Mouse (Mus musculus) midbrain, postnatal 0 days (tissue): ENCODE data around the gene Casp1. TPM values are rescaled to one million over a fixed set of nuclear protein-coding genes. Genes with fewer than 3 reads are reported as not detected.

Experiments used
- ATAC-seq: fragments of 200-750 bp; cut with Nextera tagmentation; 2 replicates; pipeline ENCODE4 v1.8.0; 2017; ENCODE audit warnings: moderate number of reproducible peaks, mild to moderate bottlenecking, moderate TSS enrichment, moderate library complexity; ENCODE audit not compliant: low FRiP score
- DNase-seq: peaks from one replicate; pipeline ENCODE4 v3.0.0-alpha.2; 2015; ENCODE audit warnings: low spot score
- H3K27ac ChIP-seq: fragments of 300-500 bp; sonication (generic); 2 replicates; pipeline ENCODE4 v1.5.1; 2014; ENCODE audit warnings: low read depth, mild to moderate bottlenecking, low read length, mixed read lengths
- H3K27me3 ChIP-seq: fragments of 300-500 bp; sonication (generic); 2 replicates; pipeline ENCODE4 v1.6.1; 2014; ENCODE audit warnings: low read length, control low read depth, mixed read lengths; ENCODE audit not compliant: insufficient read depth
- H3K36me3 ChIP-seq: fragments of 300-500 bp; sonication (generic); 2 replicates; pipeline ENCODE4 v1.6.1; 2014; ENCODE audit warnings: low read length, control low read depth, mixed read lengths; ENCODE audit not compliant: insufficient read depth
- H3K4me1 ChIP-seq: fragments of 300-500 bp; sonication (generic); 2 replicates; pipeline ENCODE4 v1.6.1; 2014; ENCODE audit warnings: mild to moderate bottlenecking, control low read depth, antibody characterized with exemption, low read length, mixed read lengths; ENCODE audit not compliant: insufficient read depth
- H3K4me2 ChIP-seq: fragments of 300-500 bp; sonication (generic); 2 replicates; pipeline ENCODE4 v1.6.1; 2014; ENCODE audit warnings: low read depth, mild to moderate bottlenecking, low read length, mixed read lengths; ENCODE audit not compliant: poor library complexity, severe bottlenecking
- H3K4me3 ChIP-seq: fragments of 300-500 bp; sonication (generic); 2 replicates; pipeline ENCODE4 v1.5.1; 2014; ENCODE audit warnings: low read depth, mild to moderate bottlenecking, low read length, moderate library complexity
- H3K9ac ChIP-seq: fragments of 300-500 bp; sonication (generic); replicated peaks from 2 replicates; pipeline ENCODE4 v1.6.1; 2014; ENCODE audit warnings: mild to moderate bottlenecking, low read length, moderate library complexity, mixed read lengths; ENCODE audit not compliant: poor library complexity, severe bottlenecking
- H3K9me3 ChIP-seq: fragments of 300-500 bp; sonication (generic); 2 replicates; pipeline ENCODE4 v1.6.1; 2016; ENCODE audit warnings: low read length, control low read depth
- CTCF ChIP-seq: IDR thresholded peaks from 2 replicates; pipeline ENCODE4 v1.5.1; 2016; ENCODE audit warnings: antibody characterized with exemption, mild to moderate bottlenecking
- WGBS: fragments of 180-500 bp; shearing (Covaris S2); extraction: QIAGEN DNeasy Blood & Tissue Kit; methylation state at CpG from one replicate; pipeline ENCODE4 v1.1.7; 2014; 5-methylcytosine and 5-hydroxymethylcytosine counted together
- polyA plus RNA-seq: library from polyadenylated mRNA; unstranded; fragments of >200 nt; fragmentation: Nextera tagmentation; extraction: Ambion mirVana; gene quantifications from 2 replicates; pipeline ENCODE4 v1.2.1, GENCODE M21; 2015
- total RNA-seq: library from RNA; depleted of rRNA; stranded (reverse); fragments of >200 nt; gene quantifications from 2 replicates; pipeline ENCODE4 v1.2.3, GENCODE M21; 2014; rRNA removed

Casp1 gene
- 0.19 and 0.27 TPM in 2 replicates for total RNA-seq
- 1.1 and 1.2 TPM in 2 replicates for polyA plus RNA-seq

DNA sequence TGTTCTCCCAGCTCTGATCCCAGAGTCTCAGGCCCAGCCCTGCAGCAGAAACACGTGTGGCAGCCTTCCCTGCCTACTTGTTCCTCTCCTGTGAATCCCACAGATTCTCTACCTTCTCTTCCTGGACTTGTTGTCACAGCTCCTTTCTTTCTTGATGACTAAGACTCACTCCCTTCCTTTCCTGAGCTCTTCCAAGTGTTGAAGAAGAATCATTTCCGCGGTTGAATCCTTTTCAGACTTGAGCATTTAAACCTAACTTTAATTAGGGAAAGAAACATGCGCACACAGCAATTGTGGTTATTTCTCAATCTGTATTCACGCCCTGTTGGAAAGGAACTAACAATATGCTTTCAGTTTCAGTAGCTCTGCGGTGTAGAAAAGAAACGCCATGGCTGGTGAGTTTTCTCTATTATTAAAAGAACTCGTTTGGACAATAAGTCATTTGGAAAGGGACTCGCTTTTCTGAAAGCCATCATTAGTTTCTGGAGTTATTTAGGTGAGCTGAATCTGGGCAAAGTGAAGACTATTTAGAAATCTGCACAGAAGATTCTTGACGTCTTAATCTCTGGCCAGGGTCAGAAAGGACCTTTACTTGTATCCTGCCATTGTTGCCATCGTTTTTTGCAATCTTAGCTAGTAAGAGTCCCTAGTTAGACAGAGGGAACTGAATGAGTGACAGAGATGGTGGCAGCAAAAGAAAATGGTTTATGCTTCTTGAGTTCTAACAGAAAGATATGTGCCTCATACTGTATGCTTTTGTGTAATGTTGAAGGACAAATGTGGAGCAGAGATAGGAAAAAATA lies at the start of gene Casp1:
Casp1 (plus strand) TSS at position 189 of the 803 bp plus-strand sequence.
- H3K36me3 ChIP-seq, result no peaks in the 10 kb centered on the region
- H3K4me2 ChIP-seq, result no peak within 1 kb of the TSS
- 71% methylated on average over 11 of the region's 11 CpGs for WGBS
- H3K9ac ChIP-seq, result no peak within 1 kb of the TSS
- ATAC-seq, result no peak
- H3K4me3 ChIP-seq, result no peak within 1 kb of the TSS
- no peaks in the 10 kb centered on the region for H3K27me3 ChIP-seq
- no peak for TF ChIP-seq CTCF
- H3K27ac ChIP-seq, result no peak within 1 kb of the TSS
- H3K4me1 ChIP-seq, result no peaks in the 10 kb centered on the region
- H3K9me3 ChIP-seq, result no peaks in the 10 kb centered on the region
- peak; percentile 2 for DNase-seq

DNA sequence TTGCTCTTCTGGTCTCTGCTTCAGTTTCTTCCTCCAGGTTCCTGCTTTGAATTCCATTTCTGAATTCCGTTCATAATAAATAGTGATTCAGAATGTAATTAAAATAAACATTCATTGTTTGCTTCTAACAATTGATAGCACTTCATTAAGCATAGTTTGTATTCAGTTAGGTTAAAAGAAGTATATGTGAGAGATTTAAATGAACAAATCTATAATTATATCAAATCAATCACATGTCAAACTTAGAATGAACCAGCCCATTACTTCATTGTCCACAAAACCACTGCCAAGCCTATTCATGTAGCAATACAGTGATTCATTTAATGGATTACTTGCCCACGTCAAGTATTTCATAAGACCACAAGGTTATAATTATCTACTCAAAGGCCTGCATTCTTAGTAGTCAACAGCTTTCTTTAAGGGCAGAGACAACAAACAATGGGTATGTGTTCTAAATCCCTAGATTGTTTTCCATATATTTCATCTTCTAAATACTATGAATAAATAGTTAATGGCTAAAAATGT lies 34.3 kb upstream of the Casp1 start:
- no peaks in the 10 kb centered on the region for H3K27me3 ChIP-seq
- no peaks in the 10 kb centered on the region for H3K4me1 ChIP-seq
- H3K4me2 ChIP-seq, result no peak overlapping the region
- no peaks in the 10 kb centered on the region for H3K36me3 ChIP-seq
- DNase-seq (no peak), ATAC-seq (no peak)
- 79% methylated on average over 2 of the region's 2 CpGs for WGBS
- TF ChIP-seq CTCF, result no peak
- no peak overlapping the region for H3K9ac ChIP-seq
- no peak overlapping the region for H3K4me3 ChIP-seq
- H3K9me3 ChIP-seq, result no peaks in the 10 kb centered on the region
- no peak overlapping the region for H3K27ac ChIP-seq

DNA sequence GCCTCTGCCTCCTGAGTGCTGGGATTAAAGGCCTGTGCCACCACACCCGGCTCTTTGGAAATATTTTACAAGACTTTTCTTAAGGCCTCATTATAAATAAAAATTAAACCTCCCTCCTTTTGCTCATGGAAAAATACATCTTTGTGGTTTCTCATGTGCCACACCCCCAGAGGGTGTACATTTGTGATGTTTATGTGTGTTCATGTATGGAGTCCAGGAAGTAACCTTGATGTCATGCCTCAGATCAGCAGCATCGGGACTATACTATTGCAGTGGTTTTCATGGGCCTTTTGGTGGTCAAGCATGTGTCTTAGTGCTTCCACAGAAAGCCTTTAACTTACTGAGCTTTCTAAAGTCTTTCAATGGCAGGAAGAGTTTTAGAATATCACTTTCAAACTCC lies 28.0 kb upstream of the Casp1 start:
- Histone ChIP-seq H3K4me2 (no peak overlapping the region), H3K27ac (no peak overlapping the region), H3K9ac (no peak overlapping the region), H3K4me3 (no peak overlapping the region), H3K9me3 (no peaks in the 10 kb centered on the region), H3K27me3 (no peaks in the 10 kb centered on the region), H3K36me3 (no peaks in the 10 kb centered on the region), H3K4me1 (no peaks in the 10 kb centered on the region)
- no peak for DNase-seq
- no peak for TF ChIP-seq CTCF
- WGBS, result 91% methylated on average over 2 of the region's 2 CpGs
- ATAC-seq, result no peak

DNA sequence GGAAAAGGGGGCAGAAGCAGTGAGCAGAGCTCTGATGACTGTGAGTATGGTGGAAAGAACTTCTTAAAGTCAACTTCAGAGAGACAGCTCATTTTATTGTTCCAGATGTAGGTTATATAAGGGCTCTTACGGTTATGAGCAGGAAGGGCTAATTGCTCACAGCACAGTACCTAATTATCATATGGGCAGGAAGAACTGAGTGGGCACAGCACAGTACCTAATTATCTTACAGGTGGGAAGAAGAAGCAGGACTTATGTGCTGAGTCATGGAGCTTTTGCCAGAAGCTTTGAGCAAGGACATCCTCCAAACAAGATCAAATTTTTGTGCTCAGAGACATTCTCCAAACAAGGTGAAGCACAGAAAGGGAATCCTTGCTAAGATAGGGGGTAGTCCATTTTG lies 27.4 kb upstream of the Casp1 start:
- DNase-seq, result no peak
- Histone ChIP-seq H3K36me3 (no peaks in the 10 kb centered on the region), H3K27me3 (no peaks in the 10 kb centered on the region), H3K4me2 (no peak overlapping the region), H3K27ac (no peak overlapping the region), H3K4me3 (no peak overlapping the region), H3K9ac (no peak overlapping the region), H3K4me1 (no peaks in the 10 kb centered on the region), H3K9me3 (no peaks in the 10 kb centered on the region)
- ATAC-seq, result no peak
- TF ChIP-seq CTCF, result no peak
- WGBS, result 95% methylated on average over 1 of the region's 1 CpGs

DNA sequence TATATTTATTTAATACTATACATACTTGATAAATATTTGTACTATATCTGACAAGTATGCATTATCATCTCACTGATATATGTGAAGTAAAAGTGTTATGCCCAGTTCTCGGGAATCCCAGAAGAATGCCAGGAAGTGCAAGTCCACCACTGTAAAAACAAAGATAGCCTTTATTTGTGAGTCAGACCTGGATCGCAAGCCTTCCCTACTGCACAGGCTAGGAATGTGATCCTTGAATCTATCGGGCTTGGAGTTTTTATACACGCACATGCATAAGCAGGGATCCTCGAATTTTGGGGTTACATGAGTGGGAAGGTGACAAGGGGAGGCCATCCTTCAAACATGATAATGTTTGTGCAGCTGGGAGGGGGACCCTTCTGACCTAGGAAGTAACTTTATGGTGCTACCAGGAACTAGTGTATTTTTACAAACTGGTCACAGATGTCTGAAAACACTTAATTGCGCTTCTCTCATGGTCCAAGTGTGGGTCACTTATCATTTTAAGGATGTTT lies 26.9 kb upstream of the Casp1 start:
- Histone ChIP-seq H3K27me3 (no peaks in the 10 kb centered on the region), H3K9ac (no peak overlapping the region), H3K4me2 (no peak overlapping the region), H3K36me3 (no peaks in the 10 kb centered on the region), H3K9me3 (no peaks in the 10 kb centered on the region), H3K4me3 (no peak overlapping the region), H3K27ac (no peak overlapping the region), H3K4me1 (no peaks in the 10 kb centered on the region)
- no peak for DNase-seq
- TF ChIP-seq CTCF, result no peak
- 85% methylated on average over 6 of the region's 6 CpGs for WGBS
- ATAC-seq, result no peak

DNA sequence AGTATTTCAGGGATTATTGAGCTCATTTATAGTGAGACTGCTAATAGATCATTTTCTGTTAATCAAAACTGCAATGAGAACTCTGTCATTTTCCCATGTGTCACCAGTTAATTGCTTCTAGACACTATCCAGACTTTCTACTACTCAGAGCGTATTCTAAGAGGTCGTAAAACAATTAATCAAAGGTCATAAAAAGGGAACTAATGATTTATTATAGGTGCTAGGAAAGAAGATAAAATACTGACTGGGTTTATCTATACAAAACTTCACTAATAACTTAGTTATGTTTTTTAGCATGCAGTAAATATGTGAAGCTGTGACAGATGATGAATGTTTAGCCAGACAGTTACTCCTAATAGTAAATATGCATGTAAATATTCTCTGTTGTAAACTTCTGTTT lies 12.2 kb upstream of the Casp1 start:
- H3K4me3 ChIP-seq, result no peak overlapping the region
- no peak for DNase-seq
- 94% methylated on average over 2 of the region's 2 CpGs for WGBS
- H3K27me3 ChIP-seq, result no peaks in the 10 kb centered on the region
- H3K9ac ChIP-seq, result no peak overlapping the region
- TF ChIP-seq CTCF, result no peak
- H3K9me3 ChIP-seq, result no peaks in the 10 kb centered on the region
- H3K4me1 ChIP-seq, result no peaks in the 10 kb centered on the region
- no peaks in the 10 kb centered on the region for H3K36me3 ChIP-seq
- ATAC-seq, result no peak
- no peak overlapping the region for H3K4me2 ChIP-seq
- H3K27ac ChIP-seq, result no peak overlapping the region
